Mouse (Mus musculus) gastrocnemius, postnatal 36 days (tissue): ENCODE data around the gene Zbtb4. TPM values are rescaled to one million over a fixed set of nuclear protein-coding genes. Genes with fewer than 3 reads are reported as not detected.
A peak's percentile ranks its signal among the peaks of the same experiment; 100 is the strongest.
"Not testable (repeated sequence)": the region's sequence is repeated elsewhere in the genome, so short reads cannot be mapped to it uniquely, and the experiment has no call there.

Experiments used
- DNase-seq, 2 experiments: peaks; one replicate each; pipeline ENCODE4 v3.0.0; 2022
- intact Hi-C: fragments of 180-260 bp; cut with DNase I; formaldehyde crosslinking; loops from one replicate; pipeline ENCODE4 v1.15.1; 2025
- long read RNA-seq, 2 experiments: library from polyadenylated mRNA; stranded (forward); transcript quantifications; one replicate each; pipeline ENCODE4 v2.0.0; 2021
- total RNA-seq, 2 experiments: library from RNA; stranded (reverse); gene quantifications; 2 replicates each; pipeline ENCODE4 v1.2.3; 2021

The Zbtb4 gene
- total RNA-seq, result 10 to 100 TPM; 24.3 to 26.2 TPM
- long read RNA-seq, experiment 1, full-length matches to known transcripts, result 1 of 10 reads
- long read RNA-seq, experiment 1, partial matches to known transcripts, result 0 of 10 reads
- long read RNA-seq, experiment 1, other reads (novel, unspliced or antisense), result 9 of 10 reads
- long read RNA-seq, experiment 2, partial matches to known transcripts, result 2 of 5 reads
- long read RNA-seq, experiment 2, other reads (novel, unspliced or antisense), result 3 of 5 reads

DNA sequence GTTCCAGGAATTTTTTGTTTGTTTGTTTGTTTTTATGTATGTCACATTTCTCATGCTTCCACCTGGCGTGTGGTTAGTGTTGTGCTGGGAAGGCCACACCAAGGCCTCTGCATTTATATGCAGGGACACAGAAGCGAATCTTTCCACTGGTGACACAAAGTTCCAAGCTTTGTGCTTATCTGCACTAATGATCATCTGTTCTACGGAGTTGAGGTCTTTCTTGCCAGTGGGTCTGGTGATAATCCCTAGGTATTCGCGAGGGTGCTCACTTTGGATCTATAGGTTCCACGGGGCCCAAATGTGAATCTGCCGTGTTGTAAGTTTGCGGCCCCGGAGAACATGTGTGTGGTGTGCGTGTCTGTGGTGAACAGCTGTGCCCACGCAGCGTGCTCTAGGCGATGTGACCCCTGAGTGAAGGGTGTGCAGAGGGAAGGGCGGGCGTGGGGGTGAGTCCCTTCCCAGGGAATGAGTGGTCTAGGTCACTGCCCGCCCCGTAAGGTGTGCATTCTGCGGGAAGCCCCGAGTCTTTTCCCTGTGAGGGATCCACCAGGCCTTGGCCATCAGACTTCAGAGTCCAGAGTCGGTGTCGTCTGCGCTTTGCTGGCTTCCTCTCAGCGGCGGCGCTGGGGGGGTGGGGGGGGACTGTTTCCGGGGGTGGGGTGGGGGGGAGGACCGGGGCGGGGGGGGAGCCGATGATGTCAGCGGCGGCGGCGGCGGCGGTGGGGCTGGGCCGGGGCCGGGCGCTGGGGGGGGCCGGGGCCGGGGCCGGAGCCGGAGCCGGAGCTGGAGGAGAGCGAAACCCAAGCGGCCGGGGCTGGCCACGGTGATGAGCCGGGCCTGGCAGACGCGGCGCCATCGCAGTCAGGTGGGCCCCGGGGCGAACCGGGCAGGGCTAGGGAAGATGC, at the start of gene Zbtb4:
Gene Zbtb4 (plus strand): TSS at position 692 of the 905 bp plus-strand sequence.
- intact Hi-C loops, result no loop called here
- peak; percentile 28 to 49 for DNase-seq

DNA sequence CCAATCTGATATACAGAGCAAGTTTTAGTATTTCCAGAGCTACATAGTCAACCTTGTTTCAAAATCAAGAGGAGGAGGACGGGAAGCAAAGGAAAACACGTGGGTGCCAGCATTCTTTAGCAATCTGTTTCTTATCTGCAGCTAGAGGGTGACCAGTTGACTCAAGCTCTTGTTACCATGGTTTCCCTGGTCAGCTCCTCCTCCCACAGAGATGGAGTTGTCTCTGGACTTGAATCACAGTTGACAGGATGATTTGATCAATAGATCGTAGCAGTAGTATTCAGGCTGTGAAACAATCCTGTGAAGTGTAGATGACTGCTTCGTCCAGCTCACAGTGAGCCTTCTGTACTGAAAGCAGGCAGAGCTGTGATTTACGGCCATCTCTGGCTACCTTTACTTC, 49.8 kb upstream of the Zbtb4 start:
- intact Hi-C loops, result loop anchor here (5.0 kb wide), 1 partner anchor 34 kb away; the partner anchor contains the start of gene Senp3
- DNase-seq, result no peak

DNA sequence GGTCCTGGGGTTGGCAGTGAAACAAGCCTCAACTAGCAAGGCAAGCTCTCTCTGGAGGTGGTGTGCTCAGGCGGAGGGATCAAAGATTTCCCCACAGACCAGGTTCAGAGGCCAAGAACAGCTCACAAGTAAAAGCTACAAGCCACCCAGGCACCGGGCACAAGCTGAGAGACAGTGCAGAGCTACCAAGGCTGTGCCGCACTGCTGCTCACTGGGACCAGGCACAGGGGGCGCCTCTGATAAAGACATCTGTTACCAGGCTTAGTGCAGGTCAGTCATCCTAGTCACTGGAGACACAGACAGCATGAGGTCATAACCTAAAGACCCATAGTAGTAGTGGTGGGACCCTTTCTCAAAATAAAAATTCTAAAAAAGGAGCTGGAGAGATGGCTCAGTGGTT, 48.8 kb upstream of the Zbtb4 start:
- no peak for DNase-seq
- intact Hi-C loops, result loop anchor here (5.0 kb wide), 1 partner anchor 35 kb away; the partner anchor contains the start of gene Senp3

DNA sequence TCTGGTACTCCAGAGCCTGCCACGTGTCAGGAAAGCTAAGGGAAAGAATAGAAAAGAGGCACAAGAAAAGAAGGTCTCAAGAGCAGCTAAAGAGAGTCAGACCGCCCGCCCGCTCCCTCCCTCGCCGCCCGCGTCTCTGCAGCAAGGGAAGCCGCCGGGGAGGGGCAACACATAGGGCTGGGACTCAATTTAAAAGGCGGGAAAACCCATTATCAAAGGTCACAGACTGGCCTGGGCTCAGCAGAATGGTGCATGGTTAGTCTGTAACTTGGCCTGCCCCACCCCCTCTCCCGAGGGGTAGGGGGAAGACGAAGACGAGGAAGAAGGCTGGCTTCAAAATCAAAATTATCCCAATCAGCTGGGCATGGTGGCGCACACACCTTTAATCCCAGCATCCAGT, 47.1 kb upstream of the Zbtb4 start:
- intact Hi-C loops, result loop anchor here (5.0 kb wide), 1 partner anchor 36 kb away; the partner anchor contains the start of gene Senp3
- no peak for DNase-seq

DNA sequence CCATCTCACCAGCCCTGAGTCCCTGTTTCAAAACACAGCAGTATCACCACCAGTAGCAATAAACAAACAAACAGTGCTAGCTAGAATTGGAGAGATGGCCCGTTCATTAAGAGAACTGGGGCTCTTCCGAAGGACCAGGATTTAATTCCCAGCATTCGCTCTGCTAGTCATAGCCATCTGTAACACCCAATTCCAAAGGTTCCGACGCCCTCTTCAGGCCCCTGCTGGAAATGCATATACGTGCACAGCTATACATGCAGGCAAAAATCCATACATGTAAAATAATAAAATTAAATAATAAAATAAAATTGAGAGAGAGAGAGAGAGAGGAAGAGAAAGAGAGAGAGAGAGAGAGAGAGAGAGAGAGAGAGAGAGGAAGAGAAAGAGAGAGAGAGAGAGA, 46.3 kb upstream of the Zbtb4 start:
- intact Hi-C loops, result loop anchor here (5.0 kb wide), 1 partner anchor 37 kb away; the partner anchor contains the start of gene Senp3
- DNase-seq, result no peak

DNA sequence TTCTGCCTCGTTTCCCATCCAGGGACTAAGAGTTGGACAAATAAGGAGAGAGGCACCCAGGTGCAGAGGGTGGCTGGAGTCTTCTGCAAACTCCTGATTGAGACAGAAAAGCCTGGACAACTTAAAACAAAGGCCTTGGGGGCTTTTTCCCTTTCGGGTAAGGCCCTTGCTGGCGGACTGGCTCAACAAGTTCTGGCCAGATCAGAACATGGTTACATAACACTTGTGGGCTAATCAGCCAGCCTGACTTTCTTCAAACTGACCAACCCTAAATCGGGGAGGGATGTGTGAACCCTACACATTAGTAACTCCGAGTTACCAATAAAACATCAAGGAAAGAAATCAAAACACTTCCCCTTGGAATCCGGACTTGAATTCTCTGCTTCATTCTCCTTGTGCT, 44.9 kb upstream of the Zbtb4 start:
- intact Hi-C loops, result no loop called here
- no peak for DNase-seq

DNA sequence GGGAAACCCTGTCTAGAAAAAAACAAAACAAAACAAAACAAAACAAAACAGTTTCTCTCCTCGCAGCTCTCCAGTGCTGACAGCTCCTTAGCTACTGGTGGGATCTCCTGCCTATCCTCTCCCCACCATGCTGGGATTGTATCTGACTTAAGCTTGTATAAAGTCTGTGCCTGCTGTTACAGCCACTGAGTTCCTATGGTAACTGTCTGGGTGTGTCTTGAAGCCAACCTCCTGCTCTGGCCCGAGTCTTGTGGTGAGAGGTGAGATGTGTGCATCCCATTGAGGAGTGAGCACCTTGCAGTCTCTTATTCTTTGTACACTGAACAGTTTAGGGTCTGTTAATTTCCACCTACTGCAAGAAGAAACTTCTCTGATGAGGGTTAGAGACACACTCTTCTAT, 42.6 kb upstream of the Zbtb4 start:
- intact Hi-C loops, result no loop called here
- DNase-seq, result no peak

DNA sequence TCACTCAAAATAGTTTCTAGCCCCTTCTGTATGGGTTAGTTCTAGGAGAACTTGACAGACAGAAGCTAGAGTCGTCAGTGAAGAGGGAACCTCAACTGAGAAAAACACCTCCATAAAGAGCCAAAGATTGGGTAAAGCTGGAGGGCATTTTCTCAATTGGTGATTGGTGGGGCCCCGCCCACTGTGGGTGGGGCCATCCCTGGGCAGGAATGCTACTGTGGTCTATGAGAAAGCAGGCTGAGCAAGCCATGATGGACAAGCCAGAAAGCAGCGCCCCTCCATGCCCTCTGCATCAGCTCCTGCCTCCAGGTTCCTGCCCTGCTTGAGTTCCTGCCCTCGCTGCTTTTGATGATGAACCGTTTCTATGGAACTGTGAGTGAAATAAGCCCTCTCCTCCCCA, 39.8 kb upstream of the Zbtb4 start:
- DNase-seq, result no peak
- intact Hi-C loops, result no loop called here

DNA sequence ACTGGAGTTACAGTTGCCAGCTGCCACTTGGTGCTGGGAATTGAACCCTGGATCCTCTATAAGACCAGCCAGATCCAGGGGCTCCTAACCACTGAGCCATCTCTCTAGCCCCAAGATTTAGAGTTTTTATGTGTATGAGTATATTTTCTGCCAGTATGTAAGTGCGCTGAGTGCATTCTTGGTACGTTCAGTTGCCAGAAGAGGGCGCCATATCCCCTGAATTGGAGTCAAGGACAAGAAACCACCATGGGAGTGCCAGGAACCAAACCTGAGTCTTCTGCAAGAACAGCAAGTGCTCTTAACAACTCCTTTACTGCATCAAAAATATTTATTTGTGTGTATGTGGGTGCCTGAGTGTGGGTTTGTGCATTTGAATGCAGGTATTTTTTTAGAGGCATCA, 36.6 kb upstream of the Zbtb4 start:
- peak; percentile 40 to 43 for DNase-seq
- intact Hi-C loops, result loop anchor here (2.0 kb wide), 1 partner anchor 148 kb away; no protein-coding TSS in a partner anchor

DNA sequence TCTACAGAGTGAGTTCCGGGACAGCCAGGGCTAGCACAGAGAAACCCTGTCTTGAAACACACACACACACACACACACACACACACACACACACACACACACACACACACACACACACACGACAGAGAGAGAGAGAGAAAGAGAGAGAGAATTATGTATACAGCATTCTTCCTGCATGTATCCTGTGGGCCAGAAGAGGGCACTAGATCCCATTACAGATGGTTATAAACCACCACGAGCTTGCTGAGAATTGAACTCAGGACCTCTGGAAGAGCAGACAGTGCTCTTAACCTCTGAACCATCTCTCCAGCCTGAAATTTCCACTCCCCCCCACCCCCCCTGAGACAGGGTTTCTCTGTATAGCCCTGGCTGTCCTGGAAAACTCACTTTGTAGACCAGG, 34.3 kb upstream of the Zbtb4 start:
- intact Hi-C loops, DNase-seq: not testable (repeated sequence)

DNA sequence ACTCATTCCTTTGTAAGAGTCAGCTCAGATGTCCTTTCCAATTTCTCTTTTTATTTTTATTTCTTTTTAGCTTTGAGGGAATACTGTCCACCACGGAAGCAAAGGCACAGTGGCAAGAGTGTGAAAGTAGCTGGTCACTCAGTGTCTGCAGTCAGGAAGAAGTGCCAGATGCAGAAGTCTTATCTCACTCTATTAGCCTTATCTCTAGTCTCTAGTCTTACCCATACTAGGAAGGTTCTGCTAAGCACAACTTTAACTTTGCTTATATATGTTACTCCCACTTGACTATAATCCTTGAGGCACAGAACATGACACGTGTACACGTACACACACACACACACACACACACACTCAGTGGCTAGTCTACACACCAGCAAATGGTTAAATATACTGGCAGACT, 14.1 kb upstream of the Zbtb4 start:
- DNase-seq, result no peak
- intact Hi-C loops, result loop anchor here (5.0 kb wide), 1 partner anchor 44 kb away; no protein-coding TSS in a partner anchor

DNA sequence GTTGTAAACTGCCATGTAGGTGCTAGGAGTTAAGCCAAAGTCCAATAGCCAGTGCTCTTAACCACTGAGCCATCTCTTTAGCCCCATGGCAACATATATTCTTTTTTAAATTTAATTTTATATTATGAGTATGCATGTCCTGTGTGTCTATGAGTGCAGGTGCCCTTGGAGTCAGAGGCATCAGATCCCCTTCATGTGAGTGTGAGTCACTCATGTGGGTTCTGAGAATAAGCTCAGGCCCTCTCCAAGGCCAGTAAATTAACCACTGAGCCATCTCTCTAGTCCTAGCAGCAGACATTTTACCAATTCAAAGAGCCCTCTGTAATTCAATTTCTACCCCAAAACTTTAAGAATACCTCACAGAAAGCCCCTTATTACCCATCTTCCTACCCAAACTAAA, 13.0 kb upstream of the Zbtb4 start:
- no peak for DNase-seq
- intact Hi-C loops, result loop anchor here (5.0 kb wide), 1 partner anchor 45 kb away; no protein-coding TSS in a partner anchor

DNA sequence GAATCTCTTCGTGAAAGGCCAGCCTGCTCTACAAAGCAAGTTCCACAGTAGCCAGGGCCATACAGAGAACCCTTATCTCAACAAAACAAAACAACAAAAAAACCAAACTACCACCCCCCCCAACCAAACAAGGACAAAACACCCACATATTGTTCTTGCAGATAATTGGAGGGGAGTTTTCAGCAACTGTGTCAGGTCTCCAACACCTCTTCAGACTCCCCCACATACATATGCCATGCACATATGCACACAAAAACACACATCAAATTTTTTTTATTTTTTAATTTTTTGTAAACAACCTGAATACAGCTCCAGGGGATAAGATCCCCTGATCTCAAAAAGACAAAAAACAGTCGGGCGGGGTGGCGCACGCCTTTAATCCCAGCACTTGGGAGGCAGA, 11.5 kb upstream of the Zbtb4 start:
- intact Hi-C loops, result loop anchor here (5.0 kb wide), 1 partner anchor 47 kb away; no protein-coding TSS in a partner anchor
- DNase-seq, result no peak

DNA sequence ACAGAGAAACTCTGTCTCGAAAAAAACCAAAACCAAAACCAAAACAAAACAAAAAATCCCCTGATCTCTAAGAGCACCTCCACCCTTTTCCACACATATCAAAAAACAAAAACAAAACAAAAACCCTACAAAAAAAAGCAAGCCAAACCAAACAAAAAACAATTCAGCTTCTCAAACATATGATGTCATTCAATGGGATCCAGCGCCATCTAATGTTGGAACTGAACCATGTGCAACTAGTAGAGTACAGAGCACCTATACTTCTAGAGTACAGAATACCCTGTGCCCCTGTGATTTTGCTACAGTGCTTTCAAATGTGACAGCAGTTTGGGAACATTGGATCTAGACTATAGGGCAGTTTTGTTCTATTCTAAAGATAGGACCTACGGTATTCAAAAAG, 11.0 kb upstream of the Zbtb4 start:
- intact Hi-C loops, result loop anchor here (5.0 kb wide), 1 partner anchor 47 kb away; no protein-coding TSS in a partner anchor
- DNase-seq, result no peak

DNA sequence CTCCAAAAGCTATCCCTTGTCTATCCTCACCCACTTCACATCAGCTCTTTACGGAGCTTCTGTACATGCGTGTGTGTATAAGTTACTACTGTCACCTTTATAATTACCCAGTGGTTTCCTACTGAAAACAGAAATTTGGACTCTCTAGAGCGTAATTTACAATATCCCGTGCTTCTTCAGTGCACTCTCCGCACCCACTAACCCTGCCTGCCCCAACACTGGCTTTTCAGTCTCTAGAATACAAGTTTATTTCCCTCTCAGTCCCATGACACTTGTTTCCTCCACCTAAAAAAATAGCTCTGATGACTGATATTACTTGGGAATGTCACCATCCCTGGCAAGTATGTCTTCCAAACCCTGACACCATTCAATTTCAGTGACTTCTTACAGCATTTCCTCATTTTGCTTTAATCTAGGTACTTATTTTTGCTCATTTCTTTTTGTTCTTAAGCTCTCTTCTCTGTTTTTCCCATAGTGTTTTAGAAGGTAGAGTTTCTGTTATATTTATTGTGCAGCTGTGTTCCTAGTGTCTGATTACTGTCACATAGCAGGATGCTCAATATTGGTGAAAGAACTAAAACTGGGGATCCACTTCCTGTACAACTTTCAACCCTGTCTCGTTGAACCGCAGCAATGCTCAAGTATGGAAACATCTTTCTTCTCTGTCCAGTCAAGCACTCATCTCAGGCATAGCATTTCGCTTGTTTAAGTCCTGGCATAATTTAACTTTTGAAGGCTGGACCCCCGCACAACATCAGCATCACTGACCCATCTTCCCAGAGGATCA, 8.2 kb upstream of the Zbtb4 start:
- intact Hi-C loops, result loop anchor here (2.0 kb wide), 1 partner anchor 75 kb away; the partner anchor contains the start of gene Senp3
- DNase-seq, result no peak

DNA sequence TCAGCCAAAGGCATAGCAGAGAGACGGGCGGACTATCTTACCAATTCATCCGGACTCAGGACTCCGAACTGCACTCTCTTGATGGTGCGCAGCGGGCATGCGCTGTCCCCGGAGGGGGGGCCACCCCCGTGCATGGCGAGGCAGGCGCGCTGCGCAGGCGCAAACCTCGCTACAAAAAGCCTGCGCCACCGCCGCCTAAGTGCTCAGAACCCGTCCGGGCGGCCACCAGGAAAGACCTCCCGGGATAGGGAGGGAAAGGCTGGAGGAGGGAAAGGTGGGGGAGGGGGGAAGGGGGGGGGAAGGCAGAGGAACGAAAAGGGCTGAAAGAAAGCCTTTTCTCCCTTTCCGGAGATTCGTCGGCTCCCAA, 7.6 kb upstream of the Zbtb4 start:
- intact Hi-C loops, result no loop called here
- peak; percentile 96 to 97 for DNase-seq

DNA sequence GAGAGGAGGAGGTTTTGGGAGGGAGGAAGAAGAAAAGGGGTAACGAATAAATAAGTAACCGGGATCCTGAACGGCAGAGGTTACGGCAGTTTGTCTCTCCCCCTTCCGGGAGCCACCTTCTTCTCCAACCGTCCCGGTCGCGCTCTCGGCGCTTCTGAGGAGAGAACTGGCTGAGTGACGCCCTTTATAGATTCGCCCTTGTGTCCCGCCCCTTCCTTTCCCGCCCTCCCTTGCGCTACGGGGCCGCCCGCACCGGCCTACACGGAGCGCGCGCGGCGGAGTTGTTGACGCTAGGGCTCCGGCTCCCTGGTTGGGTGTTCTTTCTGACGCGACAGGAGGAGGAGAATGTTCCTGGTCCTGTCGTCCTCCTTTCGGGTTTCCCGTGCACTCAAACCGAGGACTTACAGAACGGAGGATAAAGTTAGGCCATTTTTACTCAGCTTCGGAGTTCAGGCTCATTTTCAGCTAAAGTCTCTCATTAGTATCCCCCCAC, 7.2 kb upstream of the Zbtb4 start, which contains the start of gene Polr2a:
Gene Polr2a (minus strand): TSS at position 160 of the 493 bp plus-strand sequence.
- intact Hi-C loops, result no loop called here
- peak; percentile 96 to 99 for DNase-seq

DNA sequence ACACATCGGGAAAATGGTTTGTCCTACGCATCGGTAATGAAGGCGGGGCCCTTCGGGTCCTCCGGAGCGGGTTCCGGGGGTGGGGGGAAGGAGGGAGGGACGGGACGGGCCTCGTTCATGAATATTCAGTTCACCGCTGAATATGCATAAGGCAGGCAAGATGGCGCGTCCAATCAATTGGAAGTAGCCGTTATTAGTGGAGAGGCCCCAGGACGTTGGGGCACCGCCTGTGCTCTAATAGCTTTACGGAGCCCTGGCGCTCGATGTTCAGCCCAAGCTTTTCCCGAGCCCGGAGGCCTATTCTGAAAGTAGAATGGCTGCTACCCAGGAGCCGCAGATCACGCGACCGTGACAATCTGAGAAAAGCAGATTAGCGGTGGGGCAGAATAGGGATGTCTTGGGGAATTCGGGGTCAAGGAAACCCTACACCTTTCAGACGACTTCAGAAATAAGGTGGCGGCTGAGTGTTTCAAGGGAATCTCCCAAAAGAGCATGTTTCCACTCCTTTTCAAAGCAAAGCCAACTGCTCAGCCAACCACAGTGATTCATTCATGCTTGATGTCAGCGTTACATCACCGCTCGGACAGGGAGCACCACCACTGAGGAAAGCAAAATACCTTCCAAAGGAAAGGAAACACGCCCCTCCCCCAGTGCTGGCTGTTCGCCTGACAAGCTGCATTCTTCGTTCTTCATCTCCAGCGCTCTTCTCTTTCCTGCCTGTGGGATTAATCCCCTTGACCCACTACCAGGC, 6.6 kb upstream of the Zbtb4 start:
- peak; percentile 79 to 83 for DNase-seq
- intact Hi-C loops, result no loop called here

DNA sequence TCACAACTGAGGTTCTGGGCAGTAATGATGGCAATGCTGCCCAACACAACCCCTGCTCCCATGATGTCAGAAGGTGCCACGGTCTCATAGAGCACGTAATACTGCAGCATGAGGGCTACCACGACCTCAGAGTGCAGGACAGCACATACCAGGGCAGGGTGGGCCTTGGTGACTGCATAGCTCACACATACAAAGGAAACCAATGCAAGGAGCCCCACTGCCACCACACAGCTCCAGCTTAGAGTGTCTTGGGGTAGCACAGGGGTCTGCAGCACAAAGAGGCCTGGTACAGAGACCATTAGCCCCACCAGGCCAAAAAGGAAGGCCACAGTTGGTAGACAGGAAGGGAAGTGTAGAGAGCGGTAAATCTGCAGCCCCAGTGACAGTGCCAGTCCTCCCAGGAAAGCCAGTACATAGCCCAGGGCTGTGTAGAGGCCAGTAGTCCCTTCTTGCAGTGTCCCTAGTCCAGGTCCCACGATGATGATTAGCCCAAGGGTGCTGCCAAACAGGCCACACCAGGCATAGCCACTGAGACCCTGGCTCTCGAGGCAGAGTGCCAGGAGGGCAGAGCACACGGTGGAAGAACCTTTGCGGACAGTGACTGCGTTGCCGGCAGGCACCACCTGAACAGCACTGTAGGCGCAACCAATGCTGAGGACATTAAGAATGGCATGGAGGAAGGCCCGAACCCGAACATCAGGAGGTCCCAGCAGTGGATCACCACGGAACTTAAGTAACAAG, 5.4 kb upstream of the Zbtb4 start:
- DNase-seq, result no peak
- intact Hi-C loops, result loop anchor here (5.0 kb wide), 2 partner anchors 42 to 117 kb away; partner anchors contain the start of genes Fgf11 and Tmem95
